Mouse (Mus musculus) olfactory bulb, adult 2 months (tissue): ENCODE data around the gene Rps27rt. TPM values are rescaled to one million over a fixed set of nuclear protein-coding genes. Genes with fewer than 3 reads are reported as not detected.
A peak's percentile ranks its signal among the peaks of the same experiment; 100 is the strongest.
"Not testable (repeated sequence)": the region's sequence is repeated elsewhere in the genome, so short reads cannot be mapped to it uniquely, and the experiment has no call there.

Experiments
- H3K27ac ChIP-seq: fragments of 200-500 bp; 2 replicates; pipeline ENCODE4 v1.5.1; 2012; ENCODE audit warnings: low read depth, low read length; ENCODE audit not compliant: insufficient read depth
- H3K4me1 ChIP-seq: fragments of 200-500 bp; 2 replicates; pipeline ENCODE4 v1.6.1; 2012; ENCODE audit warnings: low read length; ENCODE audit not compliant: control insufficient read depth, insufficient read depth
- H3K4me3 ChIP-seq: fragments of 200-500 bp; 2 replicates; pipeline ENCODE4 v1.5.1; 2012; ENCODE audit warnings: mild to moderate bottlenecking, low read depth, low read length, moderate library complexity; ENCODE audit not compliant: insufficient read depth
- CTCF ChIP-seq: fragments of 200-500 bp; IDR thresholded peaks from 2 replicates; pipeline ENCODE4 v1.5.1; 2012; ENCODE audit warnings: low read depth, mild to moderate bottlenecking, low read length, moderate library complexity; ENCODE audit not compliant: insufficient read depth
- POLR2A ChIP-seq: fragments of 200-500 bp; IDR thresholded peaks from 2 replicates; pipeline ENCODE4 v1.6.1; 2012; ENCODE audit warnings: mild to moderate bottlenecking, low read depth, low read length, moderate library complexity; ENCODE audit not compliant: insufficient read depth
- WGBS: fragments of 180-500 bp; shearing (Covaris S2); methylation state at CpG from one replicate; pipeline ENCODE4 v1.1.7; 2018; 5-methylcytosine and 5-hydroxymethylcytosine counted together
- polyA plus RNA-seq: library from polyadenylated mRNA; stranded (reverse); fragments of >200 nt; gene quantifications from 2 replicates; pipeline ENCODE4 v1.2.4, GENCODE M21; 2012; ENCODE audit warnings: low replicate concordance; ENCODE audit not compliant: missing spikeins, insufficient read depth, insufficient read length

The Rps27rt gene
- polyA plus RNA-seq, 1 experiment: not detected

DNA sequence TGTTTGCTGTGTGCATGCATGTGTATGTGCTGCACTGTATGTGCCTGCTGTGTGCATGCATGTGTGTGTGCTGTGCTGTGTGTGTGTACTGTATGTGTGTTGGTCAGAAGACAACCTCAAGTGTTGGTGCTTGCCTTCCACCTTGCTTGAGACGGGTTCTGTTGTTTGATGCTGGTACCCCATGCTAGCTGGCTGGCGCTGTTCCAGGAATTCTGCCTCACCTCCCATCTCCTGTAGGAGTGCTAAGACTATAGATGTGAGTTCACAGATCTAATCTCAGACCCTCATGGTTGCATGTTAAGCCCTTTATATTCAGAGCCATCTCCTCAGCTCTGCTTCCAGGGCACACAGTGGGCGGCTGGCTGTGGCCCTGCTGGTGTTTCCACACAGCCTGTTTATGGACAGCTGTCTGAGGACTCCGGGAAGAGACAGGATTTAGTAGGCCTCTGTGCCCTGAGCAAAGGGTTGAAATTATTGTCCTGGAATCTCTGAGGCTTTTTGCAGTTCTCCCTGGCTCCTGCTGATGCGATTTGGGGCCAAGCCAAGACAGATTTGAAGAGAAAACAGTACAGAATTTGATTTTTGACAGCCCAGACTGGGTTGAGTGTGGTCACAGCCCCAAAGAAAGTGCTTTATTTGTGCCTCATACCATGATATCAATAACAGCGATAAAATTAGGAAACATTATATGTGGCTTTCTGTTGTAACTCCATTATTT, 6.2 kb upstream of the Rps27rt start:
- 69% methylated on average over 6 of the region's 6 CpGs for WGBS

DNA sequence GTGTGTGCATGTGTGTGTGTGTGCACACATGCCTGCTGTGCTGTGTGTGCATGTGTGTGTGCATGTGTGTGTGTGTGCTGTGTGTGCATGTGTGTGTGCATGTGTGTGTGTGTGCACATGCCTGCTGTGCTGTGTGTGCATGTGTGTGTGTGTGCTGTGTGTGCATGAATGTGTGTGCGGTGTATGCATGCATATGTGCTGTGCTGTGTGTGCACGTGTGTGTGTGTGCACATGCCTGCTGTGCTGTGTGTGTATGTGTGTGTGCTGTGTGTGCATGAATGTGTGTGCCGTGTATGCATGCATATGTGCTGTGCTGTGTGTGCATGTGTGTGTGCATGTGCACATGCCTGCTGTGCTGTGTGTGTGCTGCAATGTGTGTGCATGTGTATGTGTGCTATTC, 5.5 kb upstream of the Rps27rt start:
- H3K27ac ChIP-seq: no peak overlapping the region
- H3K4me1 ChIP-seq: no peaks in the 10 kb centered on the region
- TF ChIP-seq CTCF (no peak), POLR2A (no peak)
- 97% methylated on average over 3 of the region's 3 CpGs for WGBS
- no peak overlapping the region for H3K4me3 ChIP-seq

More for the DNA sequence above, 6.2 kb upstream of the Rps27rt start:
- Histone ChIP-seq H3K4me1 (no peaks in the 10 kb centered on the region), H3K4me3 (no peak overlapping the region), H3K27ac (no peak overlapping the region)
- TF ChIP-seq POLR2A (no peak), CTCF (no peak)

DNA sequence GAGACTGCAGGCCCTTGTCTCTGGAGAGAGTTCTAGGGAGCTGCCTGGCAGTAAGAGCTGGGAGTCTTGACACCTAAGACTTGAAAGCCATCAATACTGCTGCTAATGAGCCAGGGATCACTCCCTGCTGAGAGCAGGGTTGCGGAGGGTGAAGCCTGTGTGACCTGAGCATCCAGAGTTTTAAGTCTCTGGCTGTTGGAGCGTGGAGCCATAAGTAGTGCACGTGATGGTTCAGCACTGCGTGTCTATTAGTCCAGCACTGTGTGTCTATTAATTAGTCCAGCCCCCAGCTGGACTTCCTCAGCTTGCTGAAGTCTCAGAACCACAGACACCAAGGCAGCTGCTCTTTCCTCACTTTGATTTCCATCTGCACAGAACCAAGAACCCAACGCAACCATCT, 3.8 kb upstream of the Rps27rt start:
- 92% methylated on average over 5 of the region's 5 CpGs for WGBS

DNA sequence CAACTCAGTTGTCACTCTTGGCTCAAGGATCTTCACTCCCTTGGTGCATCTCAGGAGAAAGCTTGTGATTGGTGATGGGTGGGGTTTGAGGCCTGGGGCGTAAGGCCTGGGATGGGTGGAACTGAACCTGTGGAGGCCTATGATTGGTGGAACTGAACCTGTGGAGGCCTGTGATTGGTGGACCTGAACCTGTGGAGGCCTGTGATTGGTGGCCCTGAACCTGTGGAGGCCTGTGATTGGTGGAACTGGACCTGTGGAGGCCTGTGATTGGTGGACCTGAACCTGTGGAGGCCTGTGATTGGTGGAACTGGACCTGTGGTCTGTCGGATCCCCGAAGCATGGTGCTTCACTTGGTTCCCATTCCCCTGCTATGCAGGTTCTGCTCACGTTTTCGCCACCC, 3.2 kb upstream of the Rps27rt start:
- no peak for TF ChIP-seq POLR2A
- no peak for TF ChIP-seq CTCF
- WGBS: 93% methylated on average over 5 of the region's 5 CpGs
- H3K4me1 ChIP-seq: no peaks in the 10 kb centered on the region
- no peak overlapping the region for H3K27ac ChIP-seq
- no peak overlapping the region for H3K4me3 ChIP-seq

More for the DNA sequence above, 3.8 kb upstream of the Rps27rt start:
- TF ChIP-seq POLR2A: no peak
- no peak for TF ChIP-seq CTCF
- Histone ChIP-seq H3K4me1 (no peaks in the 10 kb centered on the region), H3K27ac (no peak overlapping the region), H3K4me3 (no peak overlapping the region)

DNA sequence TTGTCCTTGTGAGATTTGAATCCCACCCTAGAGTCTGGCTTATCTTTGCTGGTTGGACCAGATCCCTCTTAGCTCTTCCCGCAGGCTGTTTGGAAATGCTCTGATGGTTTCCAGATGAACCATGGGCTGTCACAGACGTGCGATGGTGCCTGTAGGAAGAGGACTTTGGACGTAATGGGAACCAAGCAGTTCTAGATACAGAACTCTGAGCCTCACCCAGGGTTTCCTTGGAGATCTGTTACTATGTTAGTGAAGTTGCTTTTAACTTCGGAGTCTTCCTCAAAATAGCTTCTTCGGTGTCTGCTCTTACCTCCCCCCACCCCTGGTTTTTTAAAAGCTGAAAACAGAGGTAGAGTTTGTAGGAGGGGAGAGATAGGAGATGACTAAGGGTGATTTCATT, 2.6 kb downstream of the Rps27rt start:
- Histone ChIP-seq H3K4me1 (peaks cover 12% of the 10 kb centered on the region), H3K4me3 (no peak overlapping the region), H3K27ac (no peak overlapping the region)
- TF ChIP-seq POLR2A: no peak
- no peak for TF ChIP-seq CTCF
- WGBS: 50% methylated on average over 6 of the region's 6 CpGs

DNA sequence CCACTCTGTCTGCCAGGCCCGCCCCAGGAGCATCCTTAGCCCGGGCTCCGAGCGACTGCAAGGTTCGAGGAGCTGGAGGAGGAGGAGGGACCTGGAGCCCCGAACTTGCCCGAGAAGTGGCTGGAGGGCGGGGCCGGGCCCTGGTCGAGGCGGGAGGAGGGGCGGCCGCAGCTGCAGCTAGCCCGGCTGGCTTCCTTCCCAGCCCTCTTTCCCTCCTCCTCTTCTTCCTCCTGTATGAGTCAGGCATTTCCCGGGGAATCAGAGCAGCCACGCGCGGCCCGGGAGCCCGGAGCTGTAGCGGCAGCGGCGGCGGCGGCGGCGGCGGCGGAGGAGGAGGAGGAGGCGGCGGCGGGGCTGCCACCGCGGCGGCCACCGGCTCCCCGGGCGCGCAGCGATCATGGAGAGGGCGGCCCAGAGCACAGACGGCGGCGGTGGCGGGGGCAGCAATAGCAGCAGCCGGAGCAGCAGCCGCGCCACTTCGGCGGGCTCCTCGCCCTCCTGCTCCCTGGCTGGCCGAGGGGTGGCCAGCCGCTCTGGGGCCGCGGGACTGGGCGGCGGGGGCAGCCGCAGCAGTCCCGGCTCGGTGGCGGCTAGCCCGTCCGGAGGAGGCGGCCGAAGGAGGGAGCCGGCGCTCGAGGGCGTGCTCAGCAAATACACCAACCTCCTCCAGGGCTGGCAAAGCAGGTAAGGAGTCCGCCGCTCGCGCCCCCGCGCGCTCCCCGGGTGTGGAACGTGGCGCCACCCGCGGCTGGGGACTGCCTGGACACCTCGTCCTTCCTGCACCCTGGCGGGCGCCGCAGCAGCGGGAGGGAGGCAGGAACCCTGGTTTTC, 4.0 kb downstream of the Rps27rt start, which contains the start of gene Osbpl10:
Osbpl10 (plus strand) TSS at position 289 of the 831 bp plus-strand sequence.
- Histone ChIP-seq H3K4me3 (peak within 1 kb of the TSS; percentile 74), H3K4me1 (peaks cover 12% of the 10 kb centered on the region), H3K27ac (no peak within 1 kb of the TSS)
- WGBS: under 1% methylated on average over 68 of the region's 86 CpGs
- TF ChIP-seq CTCF (no peak), POLR2A (no peak)

DNA sequence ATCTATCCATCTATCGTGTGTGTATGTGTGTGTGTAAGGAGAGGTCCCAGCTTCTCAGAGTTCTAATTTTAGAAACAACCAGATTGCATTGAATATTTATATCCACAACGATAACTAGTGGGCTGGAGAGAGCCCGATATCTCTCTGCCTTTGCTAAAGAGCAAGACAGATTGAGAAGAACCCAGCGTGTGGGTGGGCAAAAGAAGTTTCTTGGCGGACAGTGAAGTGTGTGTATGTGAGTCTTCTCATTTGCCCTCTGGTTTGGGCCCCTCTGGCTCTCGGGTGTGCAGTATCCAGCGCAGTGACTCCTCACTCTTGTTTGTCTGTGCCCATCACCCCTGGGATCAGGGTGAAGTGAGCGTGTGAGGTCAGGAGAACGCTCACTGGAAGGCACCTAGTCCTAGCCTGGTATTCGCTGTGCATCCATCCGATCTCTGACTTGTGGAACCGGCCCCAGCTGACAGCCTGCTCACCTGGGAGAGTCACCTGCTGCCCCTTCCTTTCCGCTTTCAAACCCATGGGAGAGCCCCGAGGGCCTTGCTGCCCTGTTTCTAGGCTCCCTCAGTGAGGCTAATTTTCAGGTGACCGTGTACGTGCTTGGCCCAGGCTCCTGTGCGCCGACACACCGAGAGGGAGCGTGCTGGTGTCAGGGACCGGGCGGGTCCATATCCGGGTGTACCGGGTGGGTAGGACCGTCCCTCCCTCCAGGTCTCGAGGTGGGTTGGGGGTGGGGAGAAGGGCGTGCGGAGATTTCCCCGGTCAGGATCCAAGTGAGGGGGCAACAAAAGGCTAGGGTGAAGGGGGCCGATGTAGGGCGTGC, 4.9 kb downstream of the Rps27rt start:
- 13% methylated on average over 31 of the region's 31 CpGs for WGBS
- Histone ChIP-seq H3K4me1 (peaks cover 12% of the 10 kb centered on the region), H3K27ac (no peak overlapping the region), H3K4me3 (peak overlapping the region; percentile 74)
- TF ChIP-seq CTCF (no peak), POLR2A (no peak)

DNA sequence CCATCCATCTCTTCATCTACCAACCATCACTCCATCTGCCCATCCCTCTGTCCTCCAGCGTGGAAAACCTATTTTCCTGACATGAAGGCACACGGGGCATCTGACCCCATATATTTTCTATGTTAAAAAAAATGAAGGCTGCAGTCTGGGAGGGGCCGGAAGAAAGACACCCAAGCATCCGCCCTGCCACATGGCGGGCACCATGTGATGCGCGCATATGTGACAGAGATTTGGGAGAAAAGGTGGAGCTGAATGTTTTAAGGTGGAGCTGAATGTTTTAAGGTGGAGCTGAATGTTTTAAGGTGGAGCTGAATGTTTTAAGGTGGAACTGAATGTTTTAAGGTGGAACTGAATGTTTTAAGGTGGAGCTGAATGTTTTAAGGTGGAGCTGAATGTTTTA, 16.3 kb downstream of the Rps27rt start:
- not testable (repeated sequence) for H3K4me3 ChIP-seq, H3K4me1 ChIP-seq, H3K27ac ChIP-seq
- 82% methylated on average over 7 of the region's 7 CpGs for WGBS
